Mouse (Mus musculus) kidney, postnatal 25 days (tissue): ENCODE results near the gene Pou2f1.

Experiments used
- DNase-seq, 2 experiments: peaks; one replicate each; pipeline ENCODE4 v3.0.0; 2021; ENCODE audit warnings: mixed read lengths in 2 of 2

The Pou2f1 gene

DNA sequence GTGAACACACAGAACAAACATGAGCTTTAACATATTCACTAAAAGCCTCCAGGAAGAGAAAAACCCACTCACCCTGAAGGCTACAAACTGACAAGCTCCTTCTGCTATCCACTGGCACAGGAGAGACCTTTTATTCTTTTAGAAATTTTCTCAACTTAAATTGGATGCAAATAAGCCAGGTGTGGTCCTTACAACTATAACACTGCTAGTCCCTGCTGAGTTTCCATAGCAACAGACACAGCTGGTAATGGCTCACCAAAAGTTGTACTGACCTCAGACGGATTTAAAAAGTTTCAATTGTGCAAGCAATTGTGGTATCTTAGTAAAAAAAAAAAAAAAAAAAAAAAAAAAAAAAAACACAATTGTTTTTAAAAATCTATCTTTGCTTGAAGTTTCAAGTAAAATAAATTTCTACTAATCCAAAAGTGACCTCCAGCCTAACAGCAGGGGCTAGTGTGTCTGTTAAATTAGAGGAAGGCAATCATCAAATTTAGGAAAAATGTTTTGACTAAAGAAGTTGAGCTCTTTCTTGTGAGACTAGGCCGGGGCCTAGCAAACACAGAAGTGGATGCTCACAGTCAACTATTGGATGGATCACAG lies 54.2 kb downstream of the Pou2f1 start:
- DNase-seq = no peak

DNA sequence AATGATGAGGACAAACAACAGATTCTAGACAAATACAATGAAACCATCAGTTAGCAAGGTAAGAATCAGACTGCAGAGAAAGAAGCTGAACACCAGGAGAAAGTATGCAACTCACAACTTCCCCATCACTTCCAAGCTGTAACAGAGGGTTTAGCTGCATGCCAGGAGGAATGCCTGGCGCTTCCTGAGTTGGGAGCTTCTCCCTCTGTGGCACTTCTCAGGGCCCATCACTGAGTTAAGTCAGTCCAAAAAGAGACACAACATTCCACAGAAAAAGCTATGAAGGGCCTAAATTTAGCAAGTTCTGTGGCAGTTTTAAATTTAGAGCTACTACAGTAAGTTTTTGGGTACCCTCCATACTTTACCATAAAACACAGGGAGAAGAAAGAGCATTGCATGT lies 59.2 kb downstream of the Pou2f1 start:
- no peak for DNase-seq

DNA sequence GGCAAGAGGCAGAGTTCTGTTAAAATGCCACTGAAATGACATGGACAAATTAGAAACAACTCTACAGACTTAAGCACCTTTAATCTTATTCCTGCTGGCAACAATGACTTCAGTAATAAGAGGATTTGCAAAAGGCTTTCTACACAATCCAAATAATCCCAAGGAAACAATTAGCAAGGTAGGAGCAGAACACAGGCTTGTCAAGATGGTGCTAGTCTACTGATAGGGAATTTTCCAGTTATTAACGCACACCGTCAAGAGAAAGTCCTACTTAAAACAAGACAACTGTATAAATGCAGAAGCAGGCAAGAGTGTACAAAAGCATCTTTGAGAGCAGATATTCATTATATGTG lies 67.0 kb downstream of the Pou2f1 start:
- DNase-seq = no peak

- no peak for DNase-seq
Measured at GRCm38 (mm10) chr1:165934648-165935465, 67.6 kb downstream of the Pou2f1 start.

- DNase-seq = no peak
Measured at GRCm38 (mm10) chr1:165933915-165934647, 68.4 kb downstream of the Pou2f1 start.

DNA sequence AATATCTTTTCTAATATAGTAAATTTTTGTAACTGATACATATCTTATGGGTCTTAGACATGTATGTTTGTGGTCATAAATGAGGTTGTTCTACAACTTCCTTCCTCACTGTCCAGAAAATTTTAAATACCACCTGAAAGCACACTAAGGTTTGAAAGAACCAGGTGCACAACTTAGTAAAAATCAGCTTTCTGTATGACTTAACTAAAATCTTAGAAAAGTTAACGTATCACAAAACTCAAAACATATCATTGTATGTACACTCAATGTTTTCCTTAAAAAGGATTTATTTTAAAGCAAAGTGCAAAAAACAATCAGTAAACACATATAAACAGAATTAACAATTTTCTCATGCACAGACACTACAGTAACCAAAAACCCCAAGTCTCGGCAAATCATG lies 69.6 kb downstream of the Pou2f1 start:
- DNase-seq = no peak

DNA sequence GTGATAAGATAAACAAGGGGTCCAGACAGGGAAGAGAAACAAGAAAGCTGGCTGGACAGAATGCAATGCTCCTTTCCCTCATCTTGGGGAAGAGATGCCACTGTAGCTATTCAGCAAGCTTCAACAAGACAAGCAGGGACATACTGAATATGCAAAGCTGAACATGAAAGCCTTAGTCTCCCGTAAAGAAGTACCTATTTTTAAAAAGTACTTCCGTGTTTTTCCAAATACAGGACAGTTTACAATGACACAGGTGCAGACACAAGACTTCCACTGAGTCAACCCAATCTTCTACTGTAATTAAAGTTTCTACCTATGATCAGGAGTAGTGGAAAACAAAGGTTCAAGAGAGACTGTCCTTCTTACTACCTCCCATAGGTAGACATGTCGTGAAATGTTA lies 72.0 kb downstream of the Pou2f1 start:
- no peak for DNase-seq

DNA sequence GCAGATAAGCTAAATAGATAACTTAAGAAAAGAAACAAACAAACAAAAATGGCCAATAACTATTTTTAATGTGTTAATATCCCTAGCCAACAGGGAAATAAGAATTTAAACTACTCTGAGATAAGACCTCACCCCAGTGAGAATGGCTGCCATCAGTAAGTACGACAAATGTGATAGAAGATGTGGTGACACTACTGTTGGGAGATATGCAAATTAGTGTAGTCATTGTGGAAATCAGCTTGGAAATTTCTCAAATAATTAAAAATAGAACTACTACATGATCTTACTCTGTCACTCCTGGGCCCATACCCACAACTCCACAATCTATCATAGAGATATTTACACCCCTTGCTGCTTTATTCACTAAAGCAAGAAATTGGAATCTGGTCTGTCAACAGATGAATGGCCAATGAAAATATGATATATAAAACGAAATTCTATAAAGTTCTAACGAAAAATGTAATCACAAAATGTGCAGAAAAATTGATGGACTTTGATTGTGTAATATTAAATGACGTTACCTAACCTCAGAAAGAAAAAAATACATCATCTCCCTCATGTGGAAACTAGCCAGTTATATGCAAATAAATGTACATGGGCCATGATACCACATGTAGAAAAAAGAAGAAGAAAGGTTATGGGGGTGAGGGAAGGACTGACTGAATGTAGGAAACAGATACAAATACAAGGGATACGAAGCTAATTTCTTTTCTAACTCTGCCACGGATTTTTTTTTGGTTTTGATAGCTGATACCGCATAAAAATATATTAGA lies 74.8 kb downstream of the Pou2f1 start:
- DNase-seq = no peak

DNA sequence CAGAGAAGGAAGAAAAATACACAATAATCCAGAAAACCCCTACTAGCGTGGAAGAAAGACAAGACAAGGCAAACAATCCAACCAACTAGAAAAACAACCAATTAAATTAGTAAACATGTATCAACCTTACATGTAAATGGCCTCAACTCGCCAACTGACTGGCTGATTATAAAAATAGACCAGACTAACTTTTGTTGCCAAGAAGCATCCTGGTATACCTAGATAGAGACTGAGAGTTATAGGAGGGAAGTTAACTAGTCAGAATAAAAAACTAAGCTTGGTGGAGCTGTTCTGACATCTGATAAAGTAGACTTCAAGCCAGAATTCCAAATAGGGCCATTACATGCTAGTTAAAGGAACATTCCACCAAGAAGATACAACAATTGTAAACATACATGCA lies 77.3 kb downstream of the Pou2f1 start:
- no peak for DNase-seq

DNA sequence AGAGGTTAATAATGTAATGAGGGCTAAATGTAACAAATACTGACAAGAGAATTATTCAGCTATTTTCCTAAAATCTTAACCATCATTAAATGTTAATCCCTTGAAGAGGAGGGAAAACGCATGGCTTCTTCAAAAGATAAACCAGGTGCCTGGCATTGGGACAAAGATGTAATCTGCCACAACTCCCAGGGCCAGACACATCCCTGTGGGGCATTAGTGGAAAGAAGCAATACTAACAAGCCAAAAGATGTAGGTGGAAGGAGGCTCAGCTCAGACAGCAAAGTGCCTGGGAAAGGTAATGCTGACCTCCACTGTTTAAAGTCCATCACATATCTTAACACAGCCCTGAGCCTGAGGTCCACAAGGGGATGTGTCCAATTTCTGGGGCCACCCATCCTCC lies 80.0 kb downstream of the Pou2f1 start:
- no peak for DNase-seq

GRCm38 (mm10) chr1:165921026-165921425 lies 81.5 kb downstream of the Pou2f1 start:
- no peak for DNase-seq

- no peak for DNase-seq
Measured at GRCm38 (mm10) chr1:165914416-165914801, 88.1 kb downstream of the Pou2f1 start.

- DNase-seq = no peak
Measured at GRCm38 (mm10) chr1:165913720-165914415, 88.6 kb downstream of the Pou2f1 start.

- DNase-seq = no peak
Measured at GRCm38 (mm10) chr1:165909471-165909870, 93.0 kb downstream of the Pou2f1 start.

DNA sequence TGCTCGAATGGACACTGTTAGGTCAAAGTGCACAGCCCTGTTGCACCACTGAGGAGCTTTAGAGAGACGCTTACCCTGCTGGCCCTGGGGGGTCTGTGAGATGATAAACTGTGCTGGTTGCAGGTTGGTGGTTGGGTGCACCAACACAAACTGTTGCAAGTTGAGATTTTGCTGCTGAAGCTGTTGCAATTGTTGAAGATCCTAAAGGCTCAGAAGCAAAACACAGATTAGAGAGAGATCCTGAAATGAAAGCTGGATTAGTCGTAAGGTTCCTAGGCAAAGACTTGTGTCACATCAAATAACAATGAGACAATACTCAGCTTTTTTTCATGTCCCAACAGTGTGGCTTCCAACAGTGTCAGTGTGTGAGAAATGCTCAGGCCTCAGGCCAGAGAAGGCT lies 93.7 kb downstream of the Pou2f1 start:
- DNase-seq = no peak

DNA sequence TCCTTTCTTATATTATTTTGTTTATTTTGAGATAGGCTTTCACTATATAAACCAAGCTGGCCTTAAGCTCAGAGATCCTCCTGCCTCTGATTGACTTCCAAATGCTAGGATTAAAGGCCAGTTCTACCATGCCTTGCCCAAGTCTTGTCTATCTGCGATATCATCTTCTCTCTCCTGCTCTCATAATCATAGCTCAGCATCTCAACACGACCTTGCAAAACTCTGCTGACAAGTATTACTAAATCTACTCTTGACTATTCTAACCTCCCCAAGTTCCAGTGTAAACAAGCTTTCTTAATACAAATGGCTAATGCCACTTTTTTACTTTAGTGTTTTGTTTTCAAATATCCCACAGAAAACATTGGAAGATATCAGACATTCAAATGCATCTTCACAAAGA lies 94.3 kb downstream of the Pou2f1 start:
- DNase-seq = no peak

GRCm38 (mm10) chr1:165903596-165903995 lies 98.9 kb downstream of the Pou2f1 start:
- no peak for DNase-seq

DNA sequence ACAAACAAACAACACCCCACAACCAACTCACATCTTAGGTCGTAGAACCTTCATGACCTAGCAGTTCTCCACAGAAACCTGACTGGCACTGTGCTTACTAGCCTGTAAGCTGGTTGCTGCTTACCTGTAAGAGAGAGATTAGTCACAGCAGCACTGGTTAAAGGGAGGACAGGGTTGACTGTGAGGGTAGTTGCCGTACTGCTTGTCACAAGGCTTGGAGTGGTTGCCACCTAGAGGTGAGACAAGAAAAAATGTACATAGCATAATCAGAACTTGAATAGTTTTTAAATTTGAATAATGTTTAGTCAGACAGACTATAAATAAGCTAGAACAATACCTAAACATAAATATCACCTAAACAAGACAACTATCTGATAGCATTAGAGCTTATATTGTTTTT lies 110.8 kb downstream of the Pou2f1 start:
- DNase-seq = no peak

DNA sequence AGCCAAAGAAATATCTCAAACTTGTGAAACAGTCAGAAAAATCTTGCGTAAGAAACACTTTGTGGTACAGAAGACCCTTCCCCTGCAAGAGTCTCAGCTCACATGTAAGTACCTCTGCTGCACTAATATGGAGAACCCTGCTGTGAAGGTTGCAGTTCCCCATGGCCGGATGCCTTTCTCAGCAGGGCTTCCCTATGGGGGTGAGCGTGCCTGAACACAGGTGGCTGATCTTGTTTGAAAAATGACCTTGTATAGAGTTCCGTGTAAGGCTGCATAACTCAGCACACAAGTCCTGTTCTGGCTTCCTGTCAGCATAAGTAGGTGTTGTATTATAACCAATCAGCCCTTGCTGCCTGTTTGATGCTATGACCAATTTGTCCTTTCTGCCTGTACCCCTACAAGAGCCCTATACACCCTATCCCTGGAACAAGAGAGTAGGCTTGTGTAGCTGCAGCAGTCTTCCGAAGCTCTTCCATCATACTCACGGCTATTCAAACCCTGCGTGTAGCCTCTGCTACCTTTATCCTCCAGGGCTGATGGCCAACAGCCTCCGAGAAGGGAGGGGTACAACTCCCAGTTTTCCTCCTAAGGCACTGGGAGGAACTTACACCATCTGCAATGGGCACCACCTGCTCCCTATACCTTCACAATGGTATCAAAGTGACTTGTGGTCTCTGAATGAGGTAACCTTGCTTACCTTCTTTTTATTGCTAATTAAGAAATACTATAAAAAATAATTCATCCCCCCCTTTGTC lies 120.2 kb downstream of the Pou2f1 start:
- DNase-seq = no peak

GRCm38 (mm10) chr1:165878751-165879150 lies 123.7 kb downstream of the Pou2f1 start:
- no peak for DNase-seq

DNA sequence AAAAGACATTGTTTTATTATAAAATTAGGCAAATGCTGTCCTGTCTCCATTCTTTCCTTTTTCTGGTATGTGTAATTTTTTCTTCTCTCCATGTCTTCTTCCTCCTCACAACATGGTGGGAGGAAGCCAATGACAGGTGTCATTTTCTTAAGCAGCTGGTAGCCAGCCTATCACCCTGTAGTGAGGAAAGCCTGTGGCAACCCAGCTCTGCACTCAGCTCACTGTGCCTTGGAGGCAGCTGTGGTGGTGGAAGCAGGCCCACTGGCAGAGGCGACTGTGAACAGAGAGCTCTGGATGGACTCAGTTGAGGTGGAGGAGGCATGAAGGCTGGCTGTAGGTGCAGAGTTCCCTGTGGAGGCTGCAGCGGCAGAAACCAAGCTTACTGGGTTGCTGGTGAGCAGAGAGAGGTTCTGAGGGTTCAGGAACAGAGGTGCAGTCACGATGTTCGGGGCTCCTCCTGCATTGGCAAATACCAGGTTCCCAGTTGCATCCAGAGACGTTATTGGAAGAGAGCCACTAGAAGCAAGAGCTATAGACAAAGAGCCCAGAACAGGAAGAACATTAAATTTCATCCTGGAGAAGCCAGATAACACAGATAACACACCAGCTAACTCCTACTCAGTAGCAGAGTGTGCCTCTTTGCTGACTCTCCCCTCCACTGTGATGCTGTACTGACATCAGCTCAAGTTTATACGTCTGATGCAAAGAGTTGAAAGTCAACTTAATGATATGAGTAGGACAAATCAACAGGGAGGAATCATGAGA lies 126.8 kb downstream of the Pou2f1 start:
- DNase-seq = no peak
